Mouse (Mus musculus) MEL (cell line): ENCODE data around the gene Gm26620. TPM values are rescaled to one million over a fixed set of nuclear protein-coding genes. Genes with fewer than 3 reads are reported as not detected.

Experiments used
- DNase-seq: peaks from one replicate; pipeline ENCODE4 v3.0.0; 2011; ENCODE audit warnings: low read depth, low spot score
- H3K27ac ChIP-seq: 2 replicates; pipeline ENCODE4 v1.5.1; 2012; ENCODE audit warnings: low read depth, mild to moderate bottlenecking, control low read depth, low read length, moderate library complexity; ENCODE audit not compliant: control insufficient read depth
- H3K27me3 ChIP-seq, 2 experiments: fragments of 150-350 bp in 1 of 2; sonication (generic) in 1 of 2; 2 replicates each; pipeline ENCODE4 v1.6.1; 2012; ENCODE audit warnings: low read length in 2 of 2, mild to moderate bottlenecking in 2 of 2, improper control_type of control experiment in 1 of 2, moderate library complexity in 1 of 2; ENCODE audit not compliant: insufficient read depth in 2 of 2, control insufficient read depth in 1 of 2
- H3K36me3 ChIP-seq, 2 experiments: 2 replicates each; pipeline ENCODE4 v1.6.1; 2012 to 2014; ENCODE audit warnings: low read length in 2 of 2, improper control_type of control experiment in 1 of 2, inconsistent platforms in 1 of 2, mild to moderate bottlenecking in 1 of 2; ENCODE audit not compliant: insufficient read depth in 2 of 2, control insufficient read depth in 1 of 2
- H3K4me1 ChIP-seq, 2 experiments: fragments of 150-350 bp in 1 of 2; sonication (generic) in 1 of 2; 2 replicates each; pipeline ENCODE4 v1.6.1; 2012; ENCODE audit warnings: low read length in 2 of 2, improper control_type of control experiment in 1 of 2, mild to moderate bottlenecking in 1 of 2; ENCODE audit not compliant: insufficient read depth in 2 of 2, control insufficient read depth in 1 of 2
- H3K4me3 ChIP-seq, 2 experiments: fragments of 150-350 bp in 1 of 2; sonication (generic) in 1 of 2; 2 replicates each; pipeline ENCODE4 v1.5.1; 2012; ENCODE audit warnings: low read depth in 2 of 2, low read length in 2 of 2, mild to moderate bottlenecking in 2 of 2, moderate library complexity in 2 of 2, control low read depth in 1 of 2, improper control_type of control experiment in 1 of 2; ENCODE audit not compliant: control insufficient read depth in 1 of 2, insufficient read depth in 1 of 2
- H3K79me2 ChIP-seq: 2 replicates; pipeline ENCODE4 v1.6.1; 2012; ENCODE audit warnings: mild to moderate bottlenecking, low read length, moderate library complexity; ENCODE audit not compliant: control insufficient read depth, poor library complexity, insufficient read depth
- H3K9ac ChIP-seq: 2 replicates; pipeline ENCODE4 v1.6.1; 2012; ENCODE audit warnings: low read depth, mild to moderate bottlenecking, control low read depth, low read length, moderate library complexity; ENCODE audit not compliant: control insufficient read depth, poor library complexity, severe bottlenecking
- H3K9me3 ChIP-seq: fragments of 150-350 bp; sonication (generic); replicated peaks from 2 replicates; pipeline ENCODE4 v1.6.1; 2012; ENCODE audit warnings: mild to moderate bottlenecking, low read length, improper control_type of control experiment, moderate library complexity; ENCODE audit not compliant: insufficient read depth
- BHLHE40 ChIP-seq: IDR thresholded peaks from 2 replicates; pipeline ENCODE4 v1.6.1; 2012; ENCODE audit warnings: low read depth, mild to moderate bottlenecking, inconsistent platforms, low read length, improper control_type of control experiment, borderline replicate concordance
- CHD1 ChIP-seq: IDR thresholded peaks from 2 replicates; pipeline ENCODE4 v1.6.1; 2012; ENCODE audit warnings: low read depth, mild to moderate bottlenecking, inconsistent platforms, low read length, improper control_type of control experiment
- CHD2 ChIP-seq: IDR thresholded peaks from 2 replicates; pipeline ENCODE4 v1.6.1; 2011; ENCODE audit warnings: low read length, improper control_type of control experiment
- CTCF ChIP-seq, 3 experiments: IDR thresholded peaks in 2 of 3; conservative IDR thresholded peaks in 1 of 3; 2 replicates each; pipeline ENCODE4 v1.5.1; 2011 to 2012; ENCODE audit warnings: low read length in 3 of 3, low read depth in 2 of 3, mild to moderate bottlenecking in 2 of 3, improper control_type of control experiment in 1 of 3, inconsistent platforms in 1 of 3, mixed read lengths in 1 of 3, moderate library complexity in 1 of 3; ENCODE audit not compliant: control insufficient read depth in 1 of 3, insufficient read depth in 1 of 3, poor library complexity in 1 of 3, severe bottlenecking in 1 of 3
- ELF1 ChIP-seq: IDR thresholded peaks from 2 replicates; pipeline ENCODE4 v1.6.1; 2014; ENCODE audit warnings: low read depth, mild to moderate bottlenecking, inconsistent platforms, low read length, improper control_type of control experiment, moderate library complexity
- EP300 ChIP-seq, 2 experiments: IDR thresholded peaks; 2 replicates each; pipeline ENCODE4 v1.6.1; 2011; ENCODE audit warnings: improper control_type of control experiment in 2 of 2, low read length in 2 of 2, low read depth in 1 of 2, mild to moderate bottlenecking in 1 of 2
- ETS1 ChIP-seq: IDR thresholded peaks from 2 replicates; pipeline ENCODE4 v1.6.1; 2012; ENCODE audit warnings: low read depth, mild to moderate bottlenecking, inconsistent platforms, low read length, improper control_type of control experiment, moderate library complexity
- GABPA ChIP-seq: IDR thresholded peaks from 2 replicates; pipeline ENCODE4 v1.6.1; 2012; ENCODE audit warnings: low read depth, mild to moderate bottlenecking, inconsistent platforms, low read length, improper control_type of control experiment, moderate library complexity
- GATA1 ChIP-seq: IDR thresholded peaks from 2 replicates; pipeline ENCODE4 v1.6.1; 2011; ENCODE audit warnings: low read depth, low read length, improper control_type of control experiment
- KAT2A ChIP-seq: conservative IDR thresholded peaks from 2 replicates; pipeline ENCODE4 v1.6.1; 2012; ENCODE audit warnings: low read depth, low read length, improper control_type of control experiment, inconsistent platforms
- MAFK ChIP-seq: IDR thresholded peaks from 2 replicates; pipeline ENCODE4 v1.6.1; 2011; ENCODE audit warnings: low read depth, mild to moderate bottlenecking, low read length, improper control_type of control experiment, borderline replicate concordance
- MAX ChIP-seq: IDR thresholded peaks from 2 replicates; pipeline ENCODE4 v1.6.1; 2011; ENCODE audit warnings: low read length, improper control_type of control experiment
- MAZ ChIP-seq: IDR thresholded peaks from 2 replicates; pipeline ENCODE4 v1.6.1; 2012; ENCODE audit warnings: low read depth, mild to moderate bottlenecking, inconsistent platforms, low read length, improper control_type of control experiment
- MEF2A ChIP-seq: IDR thresholded peaks from 2 replicates; pipeline ENCODE4 v1.6.1; 2014; ENCODE audit warnings: low read depth, mild to moderate bottlenecking, inconsistent platforms, low read length, improper control_type of control experiment; ENCODE audit not compliant: poor library complexity, insufficient replicate concordance, severe bottlenecking; ENCODE audit errors: extremely low read depth
- MXI1 ChIP-seq: IDR thresholded peaks from 2 replicates; pipeline ENCODE4 v1.6.1; 2011; ENCODE audit warnings: mild to moderate bottlenecking, low read depth, low read length, improper control_type of control experiment
- MYB ChIP-seq: IDR thresholded peaks from 2 replicates; pipeline ENCODE4 v1.6.1; 2011; ENCODE audit warnings: mild to moderate bottlenecking, low read depth, low read length, improper control_type of control experiment
- MYC ChIP-seq: IDR thresholded peaks from 2 replicates; pipeline ENCODE4 v1.6.1; 2011; ENCODE audit warnings: low read depth, mild to moderate bottlenecking, low read length, improper control_type of control experiment, moderate library complexity
- NELFE ChIP-seq: IDR thresholded peaks from 2 replicates; pipeline ENCODE4 v1.6.1; 2011; ENCODE audit warnings: low read depth, low read length, improper control_type of control experiment
- POLR2A ChIP-seq, 2 experiments: IDR thresholded peaks; 2 replicates each; pipeline ENCODE4 v1.6.1; 2011 to 2012; ENCODE audit warnings: low read length in 2 of 2, mild to moderate bottlenecking in 2 of 2, control low read depth in 1 of 2, improper control_type of control experiment in 1 of 2, low read depth in 1 of 2, moderate library complexity in 1 of 2; ENCODE audit not compliant: control insufficient read depth in 1 of 2, insufficient read depth in 1 of 2, poor library complexity in 1 of 2
- POLR2AphosphoS2 ChIP-seq: IDR thresholded peaks from 2 replicates; pipeline ENCODE4 v1.6.1; 2011; ENCODE audit warnings: low read length, improper control_type of control experiment
- RCOR1 ChIP-seq: IDR thresholded peaks from 2 replicates; pipeline ENCODE4 v1.6.1; 2012; ENCODE audit warnings: low read depth, mild to moderate bottlenecking, inconsistent platforms, low read length, improper control_type of control experiment
- SMC3 ChIP-seq: IDR thresholded peaks from 2 replicates; pipeline ENCODE4 v1.6.1; 2011; ENCODE audit warnings: low read depth, low read length, improper control_type of control experiment
- TAL1 ChIP-seq: IDR thresholded peaks from 2 replicates; pipeline ENCODE4 v1.6.1; 2012; ENCODE audit warnings: mild to moderate bottlenecking, inconsistent platforms, low read length, moderate library complexity, mixed read lengths
- TBP ChIP-seq: IDR thresholded peaks from 2 replicates; pipeline ENCODE4 v1.8.0; 2011; ENCODE audit warnings: low read depth, low read length, improper control_type of control experiment
- TCF12 ChIP-seq: IDR thresholded peaks from 2 replicates; pipeline ENCODE4 v1.6.1; 2014; ENCODE audit warnings: low read depth, mild to moderate bottlenecking, inconsistent platforms, low read length, improper control_type of control experiment, moderate library complexity
- USF2 ChIP-seq, 2 experiments: IDR thresholded peaks; 2 replicates each; pipeline ENCODE4 v1.6.1; 2011 to 2012; ENCODE audit warnings: improper control_type of control experiment in 2 of 2, low read length in 2 of 2, borderline replicate concordance in 1 of 2, inconsistent platforms in 1 of 2, low read depth in 1 of 2, mild to moderate bottlenecking in 1 of 2; ENCODE audit not compliant: insufficient read depth in 1 of 2
- ZC3H11A ChIP-seq: IDR thresholded peaks from 2 replicates; pipeline ENCODE4 v1.6.1; 2012; ENCODE audit warnings: low read depth, mild to moderate bottlenecking, inconsistent platforms, low read length, improper control_type of control experiment
- ZKSCAN1 ChIP-seq: IDR thresholded peaks from 2 replicates; pipeline ENCODE4 v1.6.1; 2012; ENCODE audit warnings: low read depth, mild to moderate bottlenecking, inconsistent platforms, low read length, improper control_type of control experiment, moderate library complexity
- ZNF384 ChIP-seq: IDR thresholded peaks from 2 replicates; pipeline ENCODE4 v1.6.1; 2012; ENCODE audit warnings: low read depth, mild to moderate bottlenecking, inconsistent platforms, low read length, improper control_type of control experiment
- polyA plus RNA-seq, 2 experiments: library from polyadenylated mRNA; stranded (reverse) in 1 of 2; unstranded in 1 of 2; fragments of >175 nt in 1 of 2; fragments of >200 nt in 1 of 2; gene quantifications; 2 replicates each; pipeline versions ENCODE4 v1.2.1 to v1.2.4; 2012; ENCODE audit warnings: low replicate concordance in 2 of 2, low read depth in 1 of 2; ENCODE audit not compliant: insufficient read length in 2 of 2, insufficient read depth in 1 of 2, missing spikeins in 1 of 2
- total RNA-seq: library from RNA; depleted of rRNA; stranded (reverse); fragments of 300-350 nt; gene quantifications from 2 replicates; pipeline ENCODE4 v1.2.3, GENCODE M21; 2012

The Gm26620 gene
- total and polyA plus RNA-seq, 3 experiments: 1.0 to 5.5 TPM; not detected in 1

GRCm38 (mm10) chr1:170884390-170884789 is 475 bp upstream of the Gm26620 start:
- Histone ChIP-seq H3K4me3 (peak overlapping the region; percentile 62 to 86), H3K9ac (peak overlapping the region; percentile 89), H3K4me1 (peaks cover 6 to 7% of the 10 kb centered on the region in 2 experiments), H3K36me3 (peaks cover 5 to 8% of the 10 kb centered on the region in 2 experiments; a peak in 3 of 4 replicates), H3K27me3 (no peaks in the 10 kb centered on the region), H3K27ac (peak overlapping the region; percentile 6), H3K79me2 (peaks cover 34% of the 10 kb centered on the region), H3K9me3 (no peaks in the 10 kb centered on the region)
- DNase-seq: peak; percentile 36
- TF ChIP-seq RCOR1 (no peak), TCF12 (no peak), EP300 (IDR thresholded peaks at IDR 0.05; ENCODE audit: low read depth in 1 of 2, low read length in 2 of 2) (no peak), CHD2 (no peak), POLR2A (IDR thresholded peaks at IDR 0.05; ENCODE audit: control insufficient read depth in 1 of 2, insufficient read depth in 1 of 2, low read depth in 1 of 2, low read length in 2 of 2, poor library complexity in 1 of 2) (no peak), ZKSCAN1 (no peak), MYC (no peak), SMC3 (no peak), CTCF (IDR thresholded peaks at IDR 0.05 in 2 of 3, conservative IDR thresholded peaks at IDR 0.05 in 1 of 3; ENCODE audit: control insufficient read depth in 1 of 3, insufficient read depth in 1 of 3, low read depth in 2 of 3, low read length in 3 of 3, poor library complexity in 1 of 3, severe bottlenecking in 1 of 3) (no peak), MXI1 (no peak), MAX (no peak), MYB (no peak)

- Histone ChIP-seq H3K36me3 (peaks cover 0 to 8% of the 10 kb centered on the region in 2 experiments; a peak in 2 of 4 replicates), H3K9ac (peak overlapping the region; percentile 89), H3K27me3 (no peaks in the 10 kb centered on the region), H3K4me3 (peak overlapping the region; percentile 39 to 62), H3K79me2 (peaks cover 33% of the 10 kb centered on the region), H3K4me1 (peaks cover 6 to 7% of the 10 kb centered on the region in 2 experiments), H3K27ac (peak overlapping the region; percentile 87), H3K9me3 (no peaks in the 10 kb centered on the region)
- peak; percentile 87 for DNase-seq
- peak; percentile 50; the same call in 1 of the 2 replicates for TF ChIP-seq MYB
- no peak for TF ChIP-seq KAT2A
- TF ChIP-seq SMC3: no peak
- peak; percentile 82 to 83 for TF ChIP-seq EP300 (IDR thresholded peaks at IDR 0.05; ENCODE audit: low read depth in 1 of 2, low read length in 2 of 2)
- peak; percentile 80 for TF ChIP-seq ETS1
- no peak for TF ChIP-seq MEF2A
- TF ChIP-seq MYC: no peak; the same call in none of the 2 replicates
- peak; percentile 61; the same call in 1 of the 2 replicates for TF ChIP-seq TBP
- no peak for TF ChIP-seq ZC3H11A
- TF ChIP-seq MAFK: peak; percentile 69; the same call in 1 of the 2 replicates
- TF ChIP-seq POLR2AphosphoS2: no peak
- peak; percentile 90 for TF ChIP-seq GATA1
- TF ChIP-seq GABPA: no peak
- no peak; the same call in none of the 2 replicates for TF ChIP-seq CHD2
- no peak for TF ChIP-seq TAL1
- TF ChIP-seq CTCF (IDR thresholded peaks at IDR 0.05 in 2 of 3, conservative IDR thresholded peaks at IDR 0.05 in 1 of 3; ENCODE audit: control insufficient read depth in 1 of 3, insufficient read depth in 1 of 3, low read depth in 2 of 3, low read length in 3 of 3, poor library complexity in 1 of 3, severe bottlenecking in 1 of 3): no peak
- TF ChIP-seq MXI1: peak; percentile 74; the same call in 1 of the 2 replicates
- TF ChIP-seq POLR2A (IDR thresholded peaks at IDR 0.05; ENCODE audit: control insufficient read depth in 1 of 2, insufficient read depth in 1 of 2, low read depth in 1 of 2, low read length in 2 of 2, poor library complexity in 1 of 2): peak in 1 of 2 experiments; percentile 43; a peak in 1 of 4 replicates
- no peak for TF ChIP-seq ELF1
- TF ChIP-seq USF2 (IDR thresholded peaks at IDR 0.05; ENCODE audit: borderline replicate concordance in 1 of 2, insufficient read depth in 1 of 2, low read depth in 1 of 2, low read length in 2 of 2): no peak
- peak; percentile 50; the same call in 1 of the 2 replicates for TF ChIP-seq MAX
- no peak for TF ChIP-seq ZNF384
- no peak for TF ChIP-seq CHD1
- peak; percentile 64 for TF ChIP-seq MAZ
- TF ChIP-seq NELFE: peak; percentile 45
- TF ChIP-seq BHLHE40: peak; percentile 36; the same call in 1 of the 2 replicates
Observed at GRCm38 (mm10) chr1:170886044-170886458, 1.2 kb downstream of the Gm26620 start.
